Mouse (Mus musculus) kidney, adult 11 months (tissue): ENCODE results near the gene Tspan33.
"Not testable (repeated sequence)": the region's sequence is repeated elsewhere in the genome, so short reads cannot be mapped to it uniquely, and the experiment has no call there.

Experiments used
- DNase-seq: peaks from one replicate; pipeline ENCODE4 v3.0.0; 2022

The Tspan33 gene

DNA sequence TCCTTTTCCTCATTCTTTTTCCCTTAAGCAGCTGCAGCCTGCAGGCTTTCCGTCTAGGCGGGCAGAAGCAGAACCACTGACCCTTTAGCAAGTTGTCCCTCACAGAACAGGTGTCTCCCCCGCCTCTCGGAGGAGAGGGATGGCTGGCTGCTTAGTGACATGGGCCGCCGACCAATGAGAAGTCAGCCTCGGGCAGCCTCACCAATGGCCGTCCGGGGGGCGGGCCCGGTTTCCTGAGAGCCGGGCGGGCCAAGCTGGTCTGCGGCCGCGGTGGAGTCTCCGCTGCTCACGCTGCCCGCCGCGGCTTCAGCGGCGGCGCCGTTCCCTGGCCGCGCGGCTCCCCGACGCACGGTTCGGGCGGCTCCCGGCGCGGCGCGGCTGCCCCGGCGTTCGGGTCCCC lies at the start of gene Tspan33:
TSS of gene Tspan33 (plus strand) at position 270 of the 400 bp plus-strand sequence.
- DNase-seq = peak; percentile 96

DNA sequence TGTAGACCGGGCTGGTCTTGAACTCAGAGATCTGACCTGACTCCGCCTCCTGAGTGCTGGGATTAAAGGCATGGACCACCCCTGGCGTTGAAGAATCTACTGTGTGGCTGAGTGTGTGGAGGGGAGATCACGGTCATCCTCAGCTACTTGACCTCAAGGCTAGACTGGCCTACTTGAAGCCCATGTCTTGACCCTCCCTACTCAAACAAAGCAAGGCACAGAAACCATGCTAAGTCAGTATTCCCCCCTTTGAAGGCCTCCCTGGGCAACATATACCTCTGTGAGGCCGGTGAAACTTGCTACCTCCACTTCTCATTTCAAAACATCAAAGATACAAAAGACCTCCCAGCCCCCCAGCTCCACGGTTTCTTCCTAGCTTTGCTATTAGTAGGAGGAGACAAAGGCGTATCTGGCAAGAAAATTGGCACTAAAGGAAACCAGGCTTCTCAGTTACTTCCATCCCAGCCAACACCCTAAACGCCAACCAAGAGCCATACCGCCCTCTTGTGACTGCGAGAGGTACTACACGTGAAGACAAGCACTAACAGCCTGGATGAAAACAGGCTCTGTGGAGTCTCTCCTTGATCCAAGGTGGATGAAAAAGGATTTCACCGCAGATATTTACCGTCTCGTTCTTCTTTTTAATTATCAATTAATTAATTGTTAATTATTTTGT lies 44.4 kb upstream of the Tspan33 start:
- DNase-seq = peak; percentile 90

DNA sequence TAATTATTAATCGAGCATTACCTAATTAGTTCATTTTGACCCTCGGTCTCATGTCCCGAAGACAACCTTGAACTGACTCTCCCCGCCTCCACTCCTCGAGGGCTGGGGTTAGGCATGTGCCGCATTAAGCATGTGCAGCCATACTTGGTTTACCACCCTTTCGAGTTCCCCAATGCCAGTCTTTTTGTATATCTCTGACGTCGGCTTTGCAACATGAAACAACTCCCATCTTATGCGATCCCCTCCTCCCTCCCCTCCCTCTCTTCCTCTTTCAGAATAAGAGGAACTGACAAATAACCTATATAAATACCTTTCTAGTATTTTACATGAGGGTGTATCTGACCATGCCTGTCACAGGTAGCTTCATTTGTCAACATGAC lies 43.9 kb upstream of the Tspan33 start:
- DNase-seq = no peak

DNA sequence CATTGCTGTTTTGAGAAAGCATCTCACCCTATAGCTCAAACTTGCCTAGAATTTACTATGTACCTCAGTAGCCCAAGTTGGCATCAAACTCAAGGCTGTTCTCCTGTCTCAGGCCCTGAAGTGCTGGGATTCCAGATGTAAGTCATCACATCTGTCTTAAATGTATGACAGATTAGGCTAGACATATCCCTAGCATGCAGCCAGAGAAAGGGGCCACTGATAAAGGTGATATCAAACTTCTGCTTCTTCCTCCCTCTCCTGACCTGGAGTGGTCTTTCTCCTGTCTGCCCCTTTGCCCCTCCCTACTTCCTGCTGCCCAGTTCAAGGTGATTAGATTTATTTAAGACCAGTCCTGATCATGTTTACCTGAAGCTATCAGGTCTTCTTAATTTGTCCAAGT lies 40.8 kb upstream of the Tspan33 start:
- DNase-seq = no peak

DNA sequence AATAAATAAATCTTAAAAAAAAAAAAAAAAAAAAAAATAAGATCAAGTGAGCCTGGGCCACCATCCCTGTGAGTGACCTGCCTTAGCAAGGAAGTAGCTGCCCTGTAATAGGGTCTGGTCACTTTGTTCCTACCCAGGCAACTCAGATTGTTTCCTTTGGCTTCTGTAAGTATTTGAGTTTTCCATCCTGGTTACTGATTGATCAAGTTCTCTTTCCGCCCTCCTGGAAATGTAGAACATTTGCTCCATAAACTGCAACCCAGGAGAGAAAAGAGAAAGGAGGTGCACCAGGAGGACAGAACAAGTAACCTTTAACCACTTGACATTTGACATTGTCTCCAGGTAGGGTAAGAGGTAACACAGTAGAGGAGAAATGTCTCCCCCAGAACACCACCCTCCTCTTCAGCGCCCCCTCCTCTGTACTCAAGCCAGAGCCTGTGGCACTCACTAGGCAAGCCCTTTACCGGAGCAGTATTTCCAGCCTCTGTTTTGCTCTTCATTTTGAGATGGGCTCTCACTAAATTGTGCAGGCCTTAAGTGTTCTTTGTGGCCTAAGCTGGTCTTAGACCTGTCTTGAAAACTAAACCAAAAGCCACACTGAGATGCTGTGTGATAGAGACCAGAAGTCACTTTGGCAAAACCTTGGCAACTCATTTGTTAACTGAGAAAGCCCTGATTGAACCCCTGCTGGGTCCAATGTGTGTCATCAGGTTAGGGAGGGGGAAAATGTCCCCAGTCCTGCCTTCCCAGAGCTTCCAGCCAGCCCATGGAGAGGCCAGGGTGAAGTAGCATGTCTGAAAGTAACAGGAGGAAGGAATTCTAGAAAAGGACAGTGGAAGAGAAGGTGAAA lies 35.2 kb upstream of the Tspan33 start:
- peak; percentile 70 for DNase-seq

DNA sequence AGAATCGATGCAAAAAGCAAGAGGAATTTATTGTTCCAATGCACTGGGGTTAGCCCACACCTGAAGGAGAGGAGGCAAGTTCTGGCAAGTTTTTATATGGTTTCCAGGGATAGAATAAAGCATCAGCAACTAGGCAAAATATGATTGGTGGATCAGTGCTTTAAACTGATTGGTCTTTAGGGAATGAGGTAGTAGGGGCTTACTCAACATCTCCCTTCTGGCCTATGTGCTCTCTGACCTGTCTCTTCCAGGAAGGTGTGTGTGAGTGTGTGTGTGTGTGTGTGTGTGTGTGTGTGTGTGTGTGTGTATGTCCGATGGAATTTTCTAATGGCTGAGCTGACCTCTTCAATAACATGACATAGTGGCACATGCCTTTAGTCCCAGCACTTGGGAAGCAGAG lies 34.1 kb upstream of the Tspan33 start:
- no peak for DNase-seq

DNA sequence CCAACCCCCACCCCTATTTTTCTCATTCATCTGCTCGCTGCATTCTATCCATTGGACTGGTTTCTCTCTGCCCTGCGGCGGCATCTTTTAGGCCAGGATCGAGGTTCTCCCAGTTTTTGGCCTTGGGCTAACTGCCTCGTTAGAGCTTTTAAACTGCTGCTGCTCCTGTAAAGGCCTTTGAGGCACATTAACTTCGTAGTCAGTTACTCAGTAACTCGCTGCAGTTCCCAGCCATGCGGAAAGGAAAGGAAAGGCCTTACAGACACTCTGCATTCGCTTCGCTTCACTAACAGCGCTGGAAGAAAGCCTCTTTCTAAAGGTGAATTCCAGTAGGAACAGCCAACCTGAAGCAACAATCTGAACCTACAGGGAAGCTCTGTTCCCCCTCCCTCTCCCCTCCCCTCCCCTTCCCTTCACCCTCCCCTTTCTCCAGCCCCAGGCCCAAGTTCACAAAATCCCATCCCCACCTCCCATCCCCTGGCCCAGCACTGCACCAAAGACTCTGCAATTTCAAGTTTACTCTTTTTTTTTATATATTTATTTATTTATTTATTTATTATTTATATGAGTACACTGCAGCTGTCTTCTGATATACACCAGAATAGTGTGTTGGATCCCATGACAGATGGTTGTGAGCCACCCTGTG lies 33.2 kb upstream of the Tspan33 start:
- peak; percentile 92 for DNase-seq

DNA sequence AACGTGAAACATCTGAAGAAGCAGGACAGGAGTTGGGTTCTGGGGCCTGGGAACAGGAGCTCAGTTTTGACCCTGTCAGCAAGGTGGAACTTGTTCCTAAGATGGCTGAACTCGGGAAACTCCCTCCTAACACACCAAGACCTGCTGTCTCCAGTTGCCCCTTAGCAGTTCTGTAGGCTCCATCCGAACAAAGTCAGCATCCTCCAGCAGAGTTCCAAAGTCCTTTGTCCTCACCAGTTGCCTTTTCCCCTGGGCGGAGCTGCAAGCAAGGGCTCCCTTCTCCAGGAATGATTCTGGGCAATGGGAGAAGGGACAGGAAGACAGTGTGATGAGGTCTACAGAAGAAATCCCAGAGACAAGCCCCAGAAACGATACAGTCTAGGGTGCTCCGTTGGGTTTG lies 26.8 kb upstream of the Tspan33 start:
- peak; percentile 29 for DNase-seq

DNA sequence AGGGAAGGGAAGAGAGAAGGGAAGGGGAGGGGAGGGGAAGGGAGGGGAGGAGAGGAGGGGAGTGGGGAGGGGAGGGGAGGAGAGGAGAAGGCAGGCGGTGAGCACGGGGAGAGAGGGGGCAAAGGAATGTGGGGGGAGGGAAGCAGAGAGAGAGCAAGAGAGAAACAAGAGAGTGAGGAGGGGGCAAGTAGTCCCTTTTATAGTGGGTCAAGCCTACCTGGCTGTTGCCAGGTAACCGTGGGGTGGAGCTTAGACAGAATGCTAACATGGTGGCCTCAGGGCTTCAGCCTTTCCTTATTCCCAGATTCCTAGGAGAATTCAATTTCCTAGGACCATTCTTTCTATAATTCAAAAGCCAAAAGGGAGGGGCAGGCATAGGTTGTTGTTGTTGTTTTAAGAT lies 22.3 kb upstream of the Tspan33 start:
- no peak for DNase-seq

DNA sequence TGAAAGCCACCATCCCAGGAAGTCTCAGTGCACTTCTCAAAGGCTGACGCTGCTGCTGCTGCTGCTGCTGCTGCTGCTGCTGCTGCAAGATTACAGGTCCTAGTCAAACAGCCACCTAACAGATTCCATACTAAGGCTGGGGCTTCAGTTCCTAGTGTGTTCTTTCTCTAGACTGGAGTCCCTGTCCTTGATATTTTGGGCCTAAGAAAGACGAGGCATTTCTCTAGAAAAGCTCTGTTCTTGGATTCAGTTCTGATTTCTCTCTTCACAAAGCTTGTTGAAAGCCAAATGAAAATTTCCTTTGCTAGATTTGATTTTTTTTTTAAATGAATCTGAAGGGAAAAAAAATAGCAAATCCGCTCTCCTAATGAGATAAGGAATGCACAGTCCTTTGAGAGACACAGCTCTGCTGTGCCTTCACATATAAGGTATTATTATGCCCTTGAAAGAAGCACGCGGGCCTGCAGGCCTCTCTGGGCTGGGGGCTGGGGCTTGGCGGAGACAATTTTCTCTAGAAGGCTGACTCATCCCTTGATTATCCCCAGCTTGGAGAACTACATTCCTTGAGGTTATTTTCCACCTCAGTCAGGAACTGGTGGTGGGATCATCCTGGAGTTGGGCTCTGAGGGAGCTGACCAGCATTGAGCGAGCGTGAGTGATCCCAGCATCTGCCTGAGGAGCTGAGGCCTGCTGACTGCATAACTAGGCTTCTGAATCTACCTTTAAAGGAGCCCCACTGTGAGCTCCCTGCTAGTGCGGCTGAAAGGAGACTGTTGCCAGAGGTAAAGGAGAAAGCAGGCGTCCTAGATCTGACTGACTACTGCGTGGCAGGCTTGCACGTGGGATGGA lies 21.2 kb upstream of the Tspan33 start:
- no peak for DNase-seq

DNA sequence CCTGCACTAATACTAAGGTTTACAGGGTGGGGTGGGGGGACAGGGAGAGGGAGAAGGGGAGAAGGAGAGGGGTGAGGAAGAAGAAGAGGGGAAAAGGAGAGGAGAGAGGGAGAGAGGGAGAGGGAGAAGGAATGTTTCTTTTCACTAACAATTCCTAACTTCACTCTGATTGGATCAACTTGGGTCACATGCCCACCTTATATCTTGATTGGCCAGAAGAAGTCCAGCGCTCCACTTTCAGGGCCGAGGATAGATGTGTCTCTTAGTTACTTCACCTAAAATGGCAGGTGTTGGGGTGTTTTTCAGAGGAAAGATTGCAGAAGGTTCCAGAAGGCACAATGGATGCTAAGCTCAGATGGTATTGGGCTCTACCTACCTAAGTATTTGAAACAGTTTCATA lies 20.3 kb upstream of the Tspan33 start:
- no peak for DNase-seq

DNA sequence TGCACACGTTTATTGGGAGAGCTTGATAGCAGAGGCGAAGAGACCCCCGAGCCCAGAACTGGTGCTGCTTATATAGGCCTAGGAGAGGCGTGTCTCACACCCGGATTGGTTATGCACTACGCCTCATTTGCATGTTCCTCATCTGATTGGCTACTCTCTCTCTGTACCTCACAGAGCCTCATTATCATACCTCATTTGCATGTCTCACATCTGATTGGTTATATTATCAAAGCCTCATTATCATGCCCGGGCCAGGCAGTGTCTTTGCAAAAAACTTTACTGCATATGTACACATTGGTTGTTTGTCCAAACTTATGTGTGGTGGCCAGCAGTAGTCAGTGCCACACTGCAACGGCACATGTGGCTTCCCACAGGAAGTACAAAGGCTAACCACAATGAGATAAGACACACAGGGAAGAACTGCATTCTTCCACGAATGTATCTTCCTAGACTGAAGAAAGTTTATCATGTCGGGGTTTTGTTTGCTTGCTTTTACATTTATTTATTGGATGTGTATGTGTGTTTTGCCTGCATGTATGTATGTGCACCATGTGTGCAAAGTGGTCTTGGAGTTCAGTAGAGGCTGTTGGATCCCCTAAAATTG lies 14.0 kb upstream of the Tspan33 start:
- DNase-seq = not testable (repeated sequence)

DNA sequence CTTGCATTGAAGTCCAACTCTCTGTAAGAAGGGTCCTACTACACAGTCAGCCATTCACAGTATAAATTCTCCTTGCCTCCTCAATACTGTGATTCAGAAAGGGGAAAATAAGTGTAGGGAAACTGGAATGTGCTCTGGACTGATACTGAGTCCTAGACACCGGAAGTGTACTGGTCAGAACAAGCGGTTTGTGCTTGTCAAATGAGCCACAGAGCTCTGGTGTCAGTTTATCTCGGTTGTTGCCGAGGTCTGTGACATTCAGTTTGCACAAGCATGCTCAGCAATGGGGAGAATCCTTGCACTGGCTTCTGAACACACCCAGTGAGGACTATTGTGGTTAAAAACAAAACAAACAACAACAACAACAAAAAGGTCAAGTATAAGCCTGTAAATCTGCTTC lies 12.2 kb upstream of the Tspan33 start:
- DNase-seq = no peak

DNA sequence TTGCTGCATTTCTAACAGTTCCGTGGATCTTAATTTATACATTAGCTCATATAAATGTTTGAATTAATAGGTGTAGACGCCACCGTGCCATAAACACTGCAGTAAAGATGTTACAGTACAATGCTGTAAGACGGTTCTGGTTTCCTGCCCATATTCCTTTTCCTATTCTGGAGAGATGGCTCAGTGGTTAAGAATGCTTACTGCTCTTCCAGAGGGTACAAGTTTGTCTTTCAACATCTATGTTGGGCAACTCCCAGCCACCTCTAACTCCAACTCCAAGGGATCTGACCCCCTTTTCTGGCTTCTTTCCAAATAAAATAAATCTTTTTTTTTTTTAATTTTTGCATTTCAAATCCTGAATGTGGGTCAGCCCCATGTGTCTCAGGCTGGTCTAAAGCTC lies 9.3 kb upstream of the Tspan33 start:
- no peak for DNase-seq

DNA sequence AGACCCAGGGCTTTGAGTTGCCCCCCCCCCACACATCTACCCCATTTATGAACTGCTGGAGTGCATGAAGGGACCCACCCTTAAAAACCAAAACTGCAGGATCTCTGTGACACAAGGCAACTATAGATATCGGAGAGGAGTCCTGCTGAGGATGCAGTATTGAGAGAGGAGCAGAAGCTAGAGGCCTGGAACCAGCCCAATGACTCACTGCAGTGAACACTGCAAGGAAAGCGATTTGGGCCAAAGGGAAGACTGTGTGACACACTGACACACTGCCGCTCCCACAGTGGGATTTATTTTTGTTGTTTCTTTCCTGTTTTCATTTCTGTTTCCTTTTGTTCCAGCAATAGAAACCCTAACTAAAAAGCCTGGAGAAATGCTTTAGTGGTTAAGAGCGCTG lies 8.1 kb upstream of the Tspan33 start:
- DNase-seq = no peak

DNA sequence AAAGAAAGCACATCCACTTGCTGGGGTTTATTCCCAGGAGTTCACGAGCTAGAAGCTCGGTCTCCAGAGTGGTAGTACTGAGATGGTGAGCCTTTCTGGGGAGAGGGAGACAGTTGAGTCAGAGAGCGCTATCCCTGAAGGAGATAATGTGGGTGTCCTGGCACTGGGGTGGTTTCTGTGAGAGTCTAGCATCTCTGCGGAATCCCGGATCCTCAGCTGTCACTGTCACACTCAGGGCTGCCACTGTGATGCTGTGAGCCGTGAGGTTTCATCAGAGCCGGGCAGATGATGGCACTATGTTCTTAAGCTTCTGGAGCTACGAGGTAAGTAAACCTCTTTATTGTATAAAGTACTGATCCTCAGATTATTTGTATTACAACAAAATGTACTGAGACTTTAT lies 4.6 kb upstream of the Tspan33 start:
- no peak for DNase-seq

DNA sequence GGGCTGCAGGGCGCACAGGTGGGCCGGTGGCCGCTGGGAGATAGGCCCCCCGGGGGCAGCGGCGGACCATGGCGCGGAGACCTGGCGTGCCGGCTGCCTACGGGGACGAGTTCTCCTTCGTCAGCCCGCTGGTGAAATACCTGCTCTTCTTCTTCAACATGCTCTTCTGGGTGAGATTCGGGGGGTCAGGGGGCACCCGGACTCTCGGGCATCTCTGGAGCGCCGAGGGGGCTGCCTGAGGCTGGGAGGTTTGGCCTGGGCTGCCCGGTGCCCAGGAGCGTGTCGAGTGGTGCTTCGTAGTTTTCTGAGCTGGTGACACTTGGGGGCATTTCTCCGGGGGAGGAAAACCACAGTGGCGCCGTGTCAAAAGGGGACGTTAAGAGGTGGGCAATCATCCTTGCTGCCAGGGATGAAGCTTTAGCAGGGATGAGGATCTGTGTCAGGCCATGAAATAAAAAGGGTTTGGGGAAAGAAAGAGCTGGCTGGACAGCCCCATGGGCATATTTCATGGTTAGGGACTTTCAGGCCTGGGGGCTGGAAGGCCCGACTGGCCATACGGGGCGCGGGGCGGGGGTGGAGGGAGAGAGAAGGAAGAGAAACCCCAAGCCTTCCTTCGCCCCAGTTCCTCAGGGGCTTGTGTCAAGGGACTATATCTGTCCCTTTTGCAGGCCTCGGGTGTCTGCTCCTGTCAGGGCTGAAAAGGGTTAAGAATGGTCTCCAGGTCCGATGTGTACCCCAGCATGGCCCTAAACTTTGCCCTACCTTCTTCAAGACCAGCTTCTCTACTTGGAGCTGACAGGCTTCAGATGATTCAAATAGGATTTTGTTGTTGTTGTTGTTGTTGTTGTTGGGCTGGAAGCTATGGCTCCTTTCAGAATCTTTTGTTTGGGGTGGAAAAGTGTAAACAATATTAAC lies 610 bp downstream of the Tspan33 start:
- DNase-seq = no peak

DNA sequence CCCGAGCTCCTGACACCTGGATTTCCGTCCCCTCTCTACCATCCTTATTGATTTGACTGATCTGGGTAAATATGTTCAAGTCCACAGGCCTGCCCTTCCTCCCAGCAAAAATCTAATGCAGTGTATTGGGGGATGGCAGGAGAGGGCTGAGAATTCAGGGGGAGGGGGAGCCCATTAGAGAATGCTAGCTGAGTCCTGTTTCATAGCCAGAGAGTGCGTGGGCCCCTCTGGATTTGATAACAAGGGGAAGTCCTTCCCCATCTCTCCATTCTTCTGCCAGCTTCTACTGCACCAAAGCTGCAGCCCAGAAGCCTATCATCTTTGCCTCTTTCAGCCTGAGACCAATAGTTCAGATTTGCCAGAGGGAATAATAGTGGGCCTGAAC lies 1.3 kb downstream of the Tspan33 start:
- DNase-seq = no peak

DNA sequence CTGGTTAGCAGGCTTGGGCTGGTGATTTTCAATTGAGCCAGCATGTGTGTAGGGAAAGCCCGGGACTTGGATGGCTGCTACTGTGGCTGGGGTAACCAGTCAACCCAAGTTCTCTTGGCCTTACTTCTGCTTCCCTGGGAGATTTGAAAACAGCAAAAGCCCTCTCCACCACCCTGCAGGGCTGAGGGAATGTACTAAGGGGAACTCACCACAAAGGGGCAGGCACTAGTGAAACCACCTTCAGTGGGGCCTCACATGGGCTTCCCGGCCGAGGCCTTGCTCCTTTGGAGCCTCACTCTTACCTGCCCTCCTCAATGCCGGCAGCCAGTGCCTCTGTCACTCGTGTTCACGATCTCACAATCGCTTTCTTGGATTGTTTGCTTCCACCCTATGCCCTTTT lies 2.0 kb downstream of the Tspan33 start:
- no peak for DNase-seq

DNA sequence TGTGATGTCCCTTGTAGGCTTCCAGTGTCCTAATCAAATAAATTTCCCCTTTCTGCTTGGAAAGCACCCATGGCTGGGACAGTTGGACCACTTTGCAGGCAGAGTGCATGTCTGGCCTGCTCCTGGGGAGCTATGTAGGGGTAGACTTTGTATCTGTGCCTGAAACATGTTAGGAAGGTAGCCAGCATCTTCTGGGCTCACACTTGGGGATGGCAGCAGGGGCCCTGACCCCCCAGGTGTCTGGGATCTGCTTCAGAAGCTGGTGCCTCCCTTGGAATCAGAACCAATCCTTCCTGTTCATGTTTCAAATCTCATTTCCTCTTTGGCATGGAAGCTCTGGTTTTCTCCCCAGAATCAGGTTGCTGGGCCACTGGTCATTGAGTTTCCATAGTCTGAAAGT lies 3.1 kb downstream of the Tspan33 start:
- no peak for DNase-seq

DNA sequence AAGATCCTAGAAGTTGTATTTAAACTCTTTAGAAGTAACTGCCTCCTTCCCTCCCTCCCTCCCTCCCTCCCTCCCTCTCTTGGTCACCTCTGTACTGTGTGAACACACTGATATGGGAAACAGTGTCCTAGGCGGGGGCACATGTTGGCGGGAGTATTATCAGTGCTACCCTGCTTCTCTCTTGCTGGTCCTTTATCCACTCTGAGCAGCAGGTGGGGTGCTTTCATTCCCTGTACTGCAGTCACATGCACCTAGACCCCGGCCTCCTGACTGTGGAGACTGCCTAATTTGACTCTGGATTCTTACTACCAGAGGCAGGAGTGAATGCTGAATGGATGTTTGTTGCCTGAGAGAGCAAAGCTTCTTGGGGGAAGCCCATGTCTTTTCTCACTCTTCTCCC lies 3.5 kb downstream of the Tspan33 start:
- DNase-seq = no peak
